8 mouse cellular contexts compared by ENCODE assay signal in the genomic region with DNA sequence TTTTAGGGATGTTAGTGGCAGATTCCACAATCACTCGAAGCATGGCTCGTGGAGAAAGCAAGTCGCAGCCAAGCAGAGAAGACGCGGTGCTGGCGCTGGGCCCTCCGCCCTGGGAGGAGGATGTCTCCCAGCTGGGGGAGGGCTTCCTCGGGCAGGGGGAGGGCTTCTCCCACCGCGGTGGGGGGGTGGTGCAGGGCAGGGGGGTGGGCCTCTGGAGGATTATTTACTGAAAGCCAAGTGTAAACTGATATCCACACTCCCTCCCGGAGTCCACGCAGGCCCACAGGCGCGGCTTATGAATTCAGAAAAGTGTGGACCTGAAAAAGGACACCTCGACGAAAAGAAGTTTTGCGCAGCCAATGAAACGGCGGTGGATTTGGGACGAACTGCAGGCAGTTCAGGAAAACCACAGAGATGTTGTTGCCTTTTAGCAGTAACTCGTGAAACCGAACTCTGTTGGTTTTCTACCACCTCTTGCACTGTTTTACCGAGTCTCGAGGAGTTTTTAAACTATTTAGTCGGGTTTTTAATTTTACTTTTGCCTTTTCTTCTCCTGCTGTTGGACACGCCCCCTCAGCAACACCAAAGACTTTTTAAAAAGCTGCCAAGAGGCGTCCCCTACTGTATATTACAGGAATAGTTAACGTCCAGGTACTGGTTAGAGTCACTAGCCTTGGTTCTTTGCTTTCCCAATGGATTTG. TPM values are rescaled to one million over a fixed set of nuclear protein-coding genes. Genes with fewer than 3 reads are reported as not detected.
DNase-seq lines count a peak whose midpoint lies in the region; ATAC-seq and TF ChIP-seq lines count a peak whose summit lies in the region.

A gene (minus strand): TSS at position 297 of the 701 bp plus-strand sequence.

- no peaks in the 10 kb centered on the region for H3K9me3 ChIP-seq in erythroblast, embryonic 14.5 days (ENCODE audit: control insufficient read depth, low read length)
- no peaks in the 10 kb centered on the region for H3K9me3 ChIP-seq in hindbrain, postnatal 0 days (ENCODE audit: low read length)
- H3K9me3 ChIP-seq in liver, embryonic 12.5 days (replicated peaks) = no peaks in the 10 kb centered on the region

- intact Hi-C loops in gastrocnemius, postnatal 14 days (cut with DNase I; ENCODE audit: low total_unique reads) = no loop called here

- no peak for TF ChIP-seq POLR2A in bone marrow macrophage, adult 2 months (IDR thresholded peaks at IDR 0.05; ENCODE audit: borderline replicate concordance, low read depth, low read length)

- H3K9ac ChIP-seq in hindbrain, postnatal 0 days (replicated peaks; ENCODE audit: low read length) = peak within 1 kb of the TSS; percentile 33; the same call in 1 of the 2 replicates
- H3K9ac ChIP-seq in liver, embryonic 12.5 days = no peak within 1 kb of the TSS

- peak; percentile 78 for DNase-seq in gastrocnemius, postnatal 14 days
- DNase-seq in hindbrain, postnatal 0 days (ENCODE audit: low spot score) = peak; percentile 51
- peak; percentile 83 for DNase-seq in urinary bladder, postnatal 14 days (ENCODE audit: low spot score)

- peak within 1 kb of the TSS; percentile 20 for H3K4me3 ChIP-seq in erythroblast, embryonic 14.5 days (replicated peaks)
- peak within 1 kb of the TSS; percentile 86 for H3K4me3 ChIP-seq in bone marrow macrophage, adult 2 months (ENCODE audit: insufficient read depth, low read length)
- peak within 1 kb of the TSS; percentile 35 for H3K4me3 ChIP-seq in hindbrain, postnatal 0 days (ENCODE audit: low read length)
- peak within 1 kb of the TSS; percentile 43 for H3K4me3 ChIP-seq in liver, embryonic 12.5 days

- no peak for TF ChIP-seq CTCF in bone marrow macrophage, adult 2 months (IDR thresholded peaks at IDR 0.05; ENCODE audit: low read depth, low read length)
- TF ChIP-seq CTCF in hindbrain, postnatal 0 days (IDR thresholded peaks at IDR 0.05; ENCODE audit: low read depth) = peak; percentile 55

- under 1% methylated on average over 28 of the region's 28 CpGs for WGBS in hindbrain, postnatal 0 days
- WGBS in liver, embryonic 12.5 days (ENCODE audit: insufficient replicate concordance) = under 1% methylated on average over 28 of the region's 28 CpGs

- H3K4me2 ChIP-seq in hindbrain, postnatal 0 days (ENCODE audit: low read depth, low read length) = peak within 1 kb of the TSS; percentile 73
- peak within 1 kb of the TSS; percentile 60 for H3K4me2 ChIP-seq in liver, embryonic 12.5 days

- no peaks in the 10 kb centered on the region for H3K36me3 ChIP-seq in erythroblast, embryonic 14.5 days (ENCODE audit: control insufficient read depth)
- H3K36me3 ChIP-seq in hindbrain, postnatal 0 days (ENCODE audit: insufficient read depth, low read length) = no peaks in the 10 kb centered on the region
- no peaks in the 10 kb centered on the region for H3K36me3 ChIP-seq in liver, embryonic 12.5 days

- peaks cover 29% of the 10 kb centered on the region for H3K27me3 ChIP-seq in erythroblast, embryonic 14.5 days (ENCODE audit: control insufficient read depth)
- 0 out of 2 replicates have a peak, but pooled peaks cover 4% of the 10 kb centered on the region for H3K27me3 ChIP-seq in hindbrain, postnatal 0 days (ENCODE audit: insufficient read depth, low read length)
- peaks cover 67% of the 10 kb centered on the region for H3K27me3 ChIP-seq in liver, embryonic 12.5 days (replicated peaks)

- no peak for ATAC-seq in erythroblast, adult 5-6 weeks (replicated peaks; ENCODE audit: low FRiP score, poor library complexity, severe bottlenecking)
- no peak for ATAC-seq in hindbrain, postnatal 0 days
- no peak for ATAC-seq in liver, embryonic 12.5 days
- ATAC-seq in monocyte, adult 5-6 weeks (replicated peaks; ENCODE audit: insufficient number of reproducible peaks, low FRiP score, low TSS enrichment, poor library complexity, severe bottlenecking) = peak; percentile 66; the same call in 1 of the 2 replicates

- H3K27ac ChIP-seq in bone marrow macrophage, adult 2 months (ENCODE audit: insufficient read depth, low read depth, low read length) = peak within 1 kb of the TSS; percentile 78
- no peak within 1 kb of the TSS for H3K27ac ChIP-seq in hindbrain, postnatal 0 days
- no peak within 1 kb of the TSS for H3K27ac ChIP-seq in liver, embryonic 12.5 days

- H3K4me1 ChIP-seq in erythroblast, embryonic 14.5 days (ENCODE audit: control insufficient read depth) = no peaks in the 10 kb centered on the region
- peaks cover 11% of the 10 kb centered on the region for H3K4me1 ChIP-seq in bone marrow macrophage, adult 2 months (ENCODE audit: control insufficient read depth, insufficient read depth, low read length)
- peaks cover 7% of the 10 kb centered on the region; the same call in 1 of the 2 replicates for H3K4me1 ChIP-seq in hindbrain, postnatal 0 days (ENCODE audit: insufficient read depth, low read length)
- H3K4me1 ChIP-seq in liver, embryonic 12.5 days = no peaks in the 10 kb centered on the region

RNA-seq across cellular contexts. Expression of the gene that starts here (rescaled TPM):
- polyA plus RNA-seq in erythroblast, embryonic 14.5 days (2012) = 0.04 TPM in 1 of 2 replicates, not detected in the other
- total RNA-seq in erythroblast, adult 5-6 weeks (2015; ENCODE audit: low replicate concordance) = 0.96 and 7.7 TPM in 2 replicates
- 0.70 and 1.5 TPM in 2 replicates for total RNA-seq in erythroblast, adult 5-6 weeks (2017; ENCODE audit: low replicate concordance)
- polyA plus RNA-seq in bone marrow macrophage, adult 2 months (2012; ENCODE audit: insufficient read depth, insufficient read length, missing spikeins) = 156 and 160 TPM in 2 replicates
- 1 to 10 TPM; 8.5 to 8.9 TPM for total RNA-seq in gastrocnemius, postnatal 14 days (2021)
- 3.7 and 4.2 TPM in 2 replicates for total RNA-seq in hindbrain, postnatal 0 days (2014; rRNA removed)
- polyA plus RNA-seq in hindbrain, postnatal 0 days (2015; fragmentation: Nextera tagmentation; extraction: Ambion mirVana) = 1.4 and 2.6 TPM in 2 replicates
- polyA plus RNA-seq in liver, embryonic 12.5 days (2016; fragmentation: Nextera tagmentation; extraction: Ambion mirVana) = 0.66 and 0.97 TPM in 2 replicates
- total RNA-seq in monocyte, adult 5-6 weeks (2017) = 4.6 to 10.5 TPM (median 7.5 TPM) in 3 replicates

Comparison
In these comparisons a context has a peak if more than half of its experiments do, and no peak if none do; other contexts are left out.
1. RNA of the gene that starts here (polyA plus RNA-seq): 156 to 160 TPM in bone marrow macrophage, adult 2 months; 1.4 to 2.6 TPM in hindbrain, postnatal 0 days, 0.66 to 0.97 TPM in liver, embryonic 12.5 days and 0.04 TPM in erythroblast, embryonic 14.5 days; every median in the first group is over 10 times any median in the second.
2. H3K4me3 ChIP-seq: peak in every context shown above with its lines; median percentile 86 in bone marrow macrophage, adult 2 months; 43 in liver, embryonic 12.5 days; 35 in hindbrain, postnatal 0 days; 20 in erythroblast, embryonic 14.5 days.
3. Peak in every context shown above with its lines, with median percentiles within 50 percentile points of each other: DNase-seq.